Mouse (Mus musculus) frontal cortex, postnatal 36 days (tissue): ENCODE data around the gene Olfr430.
A peak's percentile ranks its signal among the peaks of the same experiment; 100 is the strongest.
"Not testable (repeated sequence)": the region's sequence is repeated elsewhere in the genome, so short reads cannot be mapped to it uniquely, and the experiment has no call there.

ENCODE experiments used
- DNase-seq, 2 experiments: peaks; one replicate each; pipeline ENCODE4 v3.0.0; 2022; ENCODE audit warnings: low spot score in 2 of 2

The Olfr430 gene

GRCm38 (mm10) chr1:174066305-174066704 is at the start of gene Olfr430:
TSS of gene Olfr430 (plus strand) at chr1:174066605.
- DNase-seq: no peak

GRCm38 (mm10) chr1:174031698-174032097 is 34.7 kb upstream of the Olfr430 start, which contains the start of gene Ifi205:
TSS of gene Ifi205 (minus strand) at chr1:174031810.
- DNase-seq: no peak

- DNase-seq: no peak
These were observed 30.6 kb upstream of the Olfr430 start for GRCm38 (mm10) chr1:174035841-174036240.

GRCm38 (mm10) chr1:174038480-174038879 is 27.9 kb upstream of the Olfr430 start:
- no peak for DNase-seq

GRCm38 (mm10) chr1:174040523-174041177 is 25.8 kb upstream of the Olfr430 start, which contains the start of gene Olfr433:
TSS of gene Olfr433 (plus strand) at chr1:174040705.
- DNase-seq: peak; percentile 17 to 22

- not testable (repeated sequence) for DNase-seq
These were observed 24.1 kb upstream of the Olfr430 start for GRCm38 (mm10) chr1:174042091-174042884.

GRCm38 (mm10) chr1:174044431-174044830 is 22.0 kb upstream of the Olfr430 start:
- DNase-seq: no peak

GRCm38 (mm10) chr1:174048227-174048626 is 18.2 kb upstream of the Olfr430 start:
- not testable (repeated sequence) for DNase-seq

- DNase-seq: no peak
These were observed 17.5 kb upstream of the Olfr430 start, which contains the start of gene Olfr432 for GRCm38 (mm10) chr1:174048893-174049292. TSS of gene Olfr432 (plus strand) at chr1:174049205.

- not testable (repeated sequence) for DNase-seq
These were observed 17.0 kb upstream of the Olfr430 start for GRCm38 (mm10) chr1:174049357-174049756.

- no peak for DNase-seq
These were observed 15.9 kb upstream of the Olfr430 start for GRCm38 (mm10) chr1:174050532-174050931.

- no peak for DNase-seq
These were observed 14.9 kb upstream of the Olfr430 start for GRCm38 (mm10) chr1:174051515-174051914.

- DNase-seq: no peak
These were observed 14.4 kb upstream of the Olfr430 start for GRCm38 (mm10) chr1:174051931-174052536.

- DNase-seq: no peak
These were observed 13.4 kb upstream of the Olfr430 start for GRCm38 (mm10) chr1:174052981-174053380.

- no peak for DNase-seq
These were observed 11.2 kb upstream of the Olfr430 start for GRCm38 (mm10) chr1:174055248-174055647.

GRCm38 (mm10) chr1:174084031-174084430 is 17.6 kb downstream of the Olfr430 start, which contains the start of gene Olfr429:
TSS of gene Olfr429 (plus strand) at chr1:174084331.
- no peak for DNase-seq

- no peak for DNase-seq
These were observed 30.2 kb downstream of the Olfr430 start, which contains the start of gene Olfr427 for GRCm38 (mm10) chr1:174096591-174096990. TSS of gene Olfr427 (plus strand) at chr1:174096891.

GRCm38 (mm10) chr1:174103735-174104134 is 37.3 kb downstream of the Olfr430 start:
- no peak for DNase-seq

GRCm38 (mm10) chr1:174121062-174121461 is 54.7 kb downstream of the Olfr430 start, which contains the start of gene Olfr231:
TSS of gene Olfr231 (minus strand) at chr1:174121162.
- DNase-seq: no peak
